Mouse (Mus musculus) gastrocnemius, postnatal 25 days (tissue): ENCODE measurements around the gene Ski. TPM values are rescaled to one million over a fixed set of nuclear protein-coding genes. Genes with fewer than 3 reads are reported as not detected.
"Not testable (repeated sequence)": the region's sequence is repeated elsewhere in the genome, so short reads cannot be mapped to it uniquely, and the experiment has no call there.

Experiments used
- DNase-seq: peaks from one replicate; pipeline ENCODE4 v3.0.0; 2022
- long read RNA-seq, 2 experiments: library from polyadenylated mRNA; stranded (forward); transcript quantifications; one replicate each; pipeline ENCODE4 v2.0.0; 2021
- total RNA-seq, 2 experiments: library from RNA; stranded (reverse); gene quantifications; 1 replicate in 1 of 2; 2 replicates in 1 of 2; pipeline ENCODE4 v1.2.3; 2021

Ski gene
- total RNA-seq: 10 to 100 TPM; 31.3 to 34.7 TPM
- long read RNA-seq, experiment 1, full-length matches to known transcripts: 4 of 22 reads
- long read RNA-seq, experiment 1, partial matches to known transcripts: 0 of 22 reads
- long read RNA-seq, experiment 1, other reads (novel, unspliced or antisense): 18 of 22 reads
- long read RNA-seq, experiment 2, full-length matches to known transcripts: 13 of 44 reads
- long read RNA-seq, experiment 2, partial matches to known transcripts: 3 of 44 reads
- long read RNA-seq, experiment 2, other reads (novel, unspliced or antisense): 28 of 44 reads

GRCm38 (mm10) chr4:155222552-155222840, at the start of gene Ski:
TSS of gene Ski (minus strand) at chr4:155222592.
- DNase-seq: no peak

- DNase-seq: peak; percentile 70
Measured at GRCm38 (mm10) chr4:155268382-155268781, 46.0 kb upstream of the Ski start.

GRCm38 (mm10) chr4:155267639-155268175, 45.3 kb upstream of the Ski start:
- DNase-seq: no peak

- no peak for DNase-seq
Measured at GRCm38 (mm10) chr4:155267047-155267543, 44.7 kb upstream of the Ski start.

- DNase-seq: no peak
Measured at GRCm38 (mm10) chr4:155264521-155265321, 42.3 kb upstream of the Ski start.

GRCm38 (mm10) chr4:155252253-155252652, 29.9 kb upstream of the Ski start:
- DNase-seq: no peak

- DNase-seq: no peak
Measured at GRCm38 (mm10) chr4:155251147-155251546, 28.8 kb upstream of the Ski start.

- no peak for DNase-seq
Measured at GRCm38 (mm10) chr4:155250361-155251117, 28.1 kb upstream of the Ski start.

GRCm38 (mm10) chr4:155249648-155250351, 27.4 kb upstream of the Ski start, which contains the start of gene Faap20:
TSS of gene Faap20 (plus strand) at chr4:155249802.
- DNase-seq: peak; percentile 88

- DNase-seq: peak; percentile 87
Measured at GRCm38 (mm10) chr4:155249257-155249647, 26.9 kb upstream of the Ski start.

- DNase-seq: not testable (repeated sequence)
Measured at GRCm38 (mm10) chr4:155248054-155248453, 25.7 kb upstream of the Ski start.

- peak; percentile 78 for DNase-seq
Measured at GRCm38 (mm10) chr4:155246691-155247105, 24.3 kb upstream of the Ski start.

GRCm38 (mm10) chr4:155245770-155246492, 23.5 kb upstream of the Ski start:
- no peak for DNase-seq

GRCm38 (mm10) chr4:155243233-155243632, 20.8 kb upstream of the Ski start:
- DNase-seq: no peak

GRCm38 (mm10) chr4:155242292-155242691, 19.9 kb upstream of the Ski start:
- no peak for DNase-seq

- DNase-seq: no peak
Measured at GRCm38 (mm10) chr4:155241789-155242188, 19.4 kb upstream of the Ski start.

GRCm38 (mm10) chr4:155239494-155239893, 17.1 kb upstream of the Ski start:
- DNase-seq: no peak

GRCm38 (mm10) chr4:155238276-155238675, 15.9 kb upstream of the Ski start:
- DNase-seq: peak; percentile 71

GRCm38 (mm10) chr4:155236737-155237385, 14.5 kb upstream of the Ski start:
- no peak for DNase-seq

- peak; percentile 87 for DNase-seq
Measured at GRCm38 (mm10) chr4:155235311-155236119, 13.1 kb upstream of the Ski start.
